Mouse (Mus musculus) thymus, postnatal 0 days (tissue): ENCODE measurements around the gene Dlgap1. TPM values are rescaled to one million over a fixed set of nuclear protein-coding genes. Genes with fewer than 3 reads are reported as not detected.

Source experiments
- DNase-seq: peaks from one replicate; pipeline ENCODE4 v3.0.0-alpha.2; 2015; ENCODE audit warnings: low spot score
- polyA plus RNA-seq: library from polyadenylated mRNA; unstranded; fragments of >200 nt; fragmentation: Nextera tagmentation; extraction: Ambion mirVana; gene quantifications from 2 replicates; pipeline ENCODE4 v1.2.1, GENCODE M21; 2015

The Dlgap1 gene
- polyA plus RNA-seq, 1 experiment from 2014 or later, result not detected

- DNase-seq, result no peak
Observed at GRCm38 (mm10) chr17:70753444-70754032, 784.7 kb downstream of the Dlgap1 start.

- DNase-seq, result no peak
Observed at GRCm38 (mm10) chr17:70754041-70754440, 785.2 kb downstream of the Dlgap1 start.

GRCm38 (mm10) chr17:70754638-70755037, 785.8 kb downstream of the Dlgap1 start:
- no peak for DNase-seq

GRCm38 (mm10) chr17:70755039-70755668, 786.3 kb downstream of the Dlgap1 start:
- peak; percentile 70 for DNase-seq

GRCm38 (mm10) chr17:70755669-70756263, 786.9 kb downstream of the Dlgap1 start:
- no peak for DNase-seq

GRCm38 (mm10) chr17:70762001-70762400, 793.1 kb downstream of the Dlgap1 start:
- DNase-seq, result no peak

GRCm38 (mm10) chr17:70762634-70763033, 793.8 kb downstream of the Dlgap1 start:
- DNase-seq, result no peak

- DNase-seq, result no peak
Observed at GRCm38 (mm10) chr17:70765337-70765736, 796.5 kb downstream of the Dlgap1 start.

GRCm38 (mm10) chr17:70765976-70766375, 797.1 kb downstream of the Dlgap1 start:
- DNase-seq, result no peak

- no peak for DNase-seq
Observed at GRCm38 (mm10) chr17:70772120-70772899, 803.4 kb downstream of the Dlgap1 start.

- no peak for DNase-seq
Observed at GRCm38 (mm10) chr17:70779770-70780169, 810.9 kb downstream of the Dlgap1 start.

GRCm38 (mm10) chr17:70780726-70781689, 812.1 kb downstream of the Dlgap1 start:
- DNase-seq, result no peak

GRCm38 (mm10) chr17:70783273-70783672, 814.4 kb downstream of the Dlgap1 start:
- DNase-seq, result no peak

- DNase-seq, result no peak
Observed at GRCm38 (mm10) chr17:70787366-70787765, 818.5 kb downstream of the Dlgap1 start.

- no peak for DNase-seq
Observed at GRCm38 (mm10) chr17:70790801-70791200, 821.9 kb downstream of the Dlgap1 start.

GRCm38 (mm10) chr17:70791596-70792275, 822.9 kb downstream of the Dlgap1 start:
- no peak for DNase-seq

- DNase-seq, result no peak
Observed at GRCm38 (mm10) chr17:70794291-70794690, 825.4 kb downstream of the Dlgap1 start.

- no peak for DNase-seq
Observed at GRCm38 (mm10) chr17:70794722-70795121, 825.8 kb downstream of the Dlgap1 start.

GRCm38 (mm10) chr17:70795196-70795595, 826.3 kb downstream of the Dlgap1 start:
- no peak for DNase-seq
